Mouse (Mus musculus) hindbrain, postnatal 0 days (tissue): ENCODE measurements around the gene E4f1. TPM values are rescaled to one million over a fixed set of nuclear protein-coding genes. Genes with fewer than 3 reads are reported as not detected.
"Not testable (repeated sequence)": the region's sequence is repeated elsewhere in the genome, so short reads cannot be mapped to it uniquely, and the experiment has no call there.

ENCODE experiments used
- ATAC-seq: fragments of 200-750 bp; cut with Nextera tagmentation; 2 replicates; pipeline ENCODE4 v1.8.0; 2017; ENCODE audit warnings: mild to moderate bottlenecking, moderate TSS enrichment, moderate library complexity
- DNase-seq: peaks from one replicate; pipeline ENCODE4 v3.0.0-alpha.2; 2015; ENCODE audit warnings: low spot score
- H3K27ac ChIP-seq: fragments of 300-500 bp; sonication (generic); 2 replicates; pipeline ENCODE4 v1.5.1; 2014; ENCODE audit warnings: mild to moderate bottlenecking
- H3K27me3 ChIP-seq: fragments of 300-500 bp; sonication (generic); 2 replicates; pipeline ENCODE4 v1.6.1; 2014; ENCODE audit warnings: low read length, mixed read lengths; ENCODE audit not compliant: insufficient read depth
- H3K36me3 ChIP-seq: fragments of 300-500 bp; sonication (generic); 2 replicates; pipeline ENCODE4 v1.6.1; 2014; ENCODE audit warnings: low read length, mixed read lengths; ENCODE audit not compliant: insufficient read depth
- H3K4me1 ChIP-seq: fragments of 300-500 bp; sonication (generic); 2 replicates; pipeline ENCODE4 v1.6.1; 2014; ENCODE audit warnings: antibody characterized with exemption, low read length, mixed read lengths; ENCODE audit not compliant: insufficient read depth
- H3K4me2 ChIP-seq: fragments of 300-500 bp; sonication (generic); 2 replicates; pipeline ENCODE4 v1.6.1; 2014; ENCODE audit warnings: low read depth, mild to moderate bottlenecking, low read length, moderate library complexity, mixed read lengths
- H3K4me3 ChIP-seq: fragments of 300-500 bp; sonication (generic); 2 replicates; pipeline ENCODE4 v1.5.1; 2014; ENCODE audit warnings: low read length
- H3K9ac ChIP-seq: fragments of 300-500 bp; sonication (generic); replicated peaks from 2 replicates; pipeline ENCODE4 v1.6.1; 2014; ENCODE audit warnings: mild to moderate bottlenecking, low read length, moderate library complexity, mixed read lengths
- H3K9me3 ChIP-seq: fragments of 300-500 bp; sonication (generic); 2 replicates; pipeline ENCODE4 v1.6.1; 2016; ENCODE audit warnings: low read length, mixed read lengths
- CTCF ChIP-seq: IDR thresholded peaks from 2 replicates; pipeline ENCODE4 v1.5.1; 2016; ENCODE audit warnings: antibody characterized with exemption, control low read depth, low read depth
- WGBS: fragments of 180-500 bp; shearing (Covaris S2); extraction: QIAGEN DNeasy Blood & Tissue Kit; methylation state at CpG from one replicate; pipeline ENCODE4 v1.1.7; 2014; 5-methylcytosine and 5-hydroxymethylcytosine counted together
- polyA plus RNA-seq: library from polyadenylated mRNA; unstranded; fragments of >200 nt; fragmentation: Nextera tagmentation; extraction: Ambion mirVana; gene quantifications from 2 replicates; pipeline ENCODE4 v1.2.1, GENCODE M21; 2015
- total RNA-seq: library from RNA; depleted of rRNA; stranded (reverse); fragments of >200 nt; gene quantifications from 2 replicates; pipeline ENCODE4 v1.2.3, GENCODE M21; 2014

The E4f1 gene
- total and polyA plus RNA-seq, 2 experiments from 2014 or later, result 28.0 to 32.4 TPM

DNA sequence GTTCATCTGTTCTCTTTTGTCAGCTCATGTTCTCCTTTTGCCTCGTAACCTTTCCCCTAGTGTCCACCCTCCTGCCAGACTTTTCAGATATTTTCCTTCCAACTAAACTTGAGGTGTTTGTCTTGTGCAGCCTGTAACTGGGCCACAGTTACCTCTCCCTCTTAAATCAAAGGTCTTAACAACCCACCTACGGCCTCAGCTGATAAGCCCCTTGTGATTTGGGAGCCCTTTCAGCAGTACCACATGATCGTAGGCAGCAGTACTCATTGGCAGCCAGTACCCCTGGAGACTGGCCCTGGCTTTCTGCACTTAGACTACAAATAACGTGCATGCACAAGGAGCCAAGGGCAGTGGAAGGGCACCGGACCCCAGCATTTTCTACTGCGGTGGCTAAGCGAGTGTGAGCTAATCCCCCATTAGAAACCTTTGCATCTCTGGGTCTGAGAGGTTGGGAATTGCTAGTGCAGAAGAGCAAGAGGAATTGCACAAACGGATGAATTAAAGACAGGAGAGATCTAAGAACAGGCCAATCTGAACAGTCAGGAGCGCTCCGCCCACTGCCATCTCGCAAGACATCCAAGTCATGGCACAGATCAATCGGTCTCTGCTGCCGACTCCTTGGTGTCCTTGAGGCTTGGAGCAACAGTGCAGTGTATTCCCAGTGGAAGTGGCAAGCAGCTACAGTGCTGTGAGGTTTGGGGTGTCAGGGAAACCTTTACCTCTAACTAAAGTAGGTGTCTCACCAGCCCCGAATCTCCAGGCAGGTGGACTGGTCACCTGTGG, 40.7 kb downstream of the E4f1 start:
- 74% methylated on average over 14 of the region's 14 CpGs for WGBS
- no peak overlapping the region for H3K4me3 ChIP-seq
- H3K9me3 ChIP-seq, result no peaks in the 10 kb centered on the region
- no peaks in the 10 kb centered on the region for H3K4me1 ChIP-seq
- H3K27me3 ChIP-seq, result no peaks in the 10 kb centered on the region
- no peak overlapping the region for H3K4me2 ChIP-seq
- H3K27ac ChIP-seq, result peak overlapping the region; percentile 45; the same call in 1 of the 2 replicates
- ATAC-seq (no peak), DNase-seq (peak; percentile 32)
- H3K9ac ChIP-seq, result no peak overlapping the region
- peaks cover 5% of the 10 kb centered on the region; the same call in 1 of the 2 replicates for H3K36me3 ChIP-seq
- TF ChIP-seq CTCF, result no peak

- H3K4me2 ChIP-seq, result peak overlapping the region; percentile 71
- DNase-seq (no peak), ATAC-seq (no peak)
- TF ChIP-seq CTCF, result no peak
- peaks cover 20% of the 10 kb centered on the region for H3K36me3 ChIP-seq
- 2% methylated on average over 8 of the region's 8 CpGs for WGBS
- peak overlapping the region; percentile 80; the same call in 1 of the 2 replicates for H3K9ac ChIP-seq
- H3K4me3 ChIP-seq, result peak overlapping the region; percentile 71
- H3K4me1 ChIP-seq, result no peaks in the 10 kb centered on the region
- peak overlapping the region; percentile 96; the same call in 1 of the 2 replicates for H3K27ac ChIP-seq
- no peaks in the 10 kb centered on the region for H3K9me3 ChIP-seq
- no peaks in the 10 kb centered on the region for H3K27me3 ChIP-seq
Measured at GRCm38 (mm10) chr17:24427170-24427557, 42.9 kb downstream of the E4f1 start.

GRCm38 (mm10) chr17:24426471-24427169, 43.5 kb downstream of the E4f1 start, which contains the start of gene Eci1:
TSS of gene Eci1 (plus strand) at chr17:24426641.
- under 1% methylated on average over 48 of the region's 48 CpGs for WGBS
- H3K4me1 ChIP-seq, result no peaks in the 10 kb centered on the region
- no peaks in the 10 kb centered on the region for H3K9me3 ChIP-seq
- H3K9ac ChIP-seq, result peak within 1 kb of the TSS; percentile 80
- peaks cover 25% of the 10 kb centered on the region for H3K36me3 ChIP-seq
- DNase-seq (peak; percentile 94), ATAC-seq (peak; percentile 99)
- peak within 1 kb of the TSS; percentile 71 for H3K4me3 ChIP-seq
- peak within 1 kb of the TSS; percentile 96 for H3K27ac ChIP-seq
- H3K4me2 ChIP-seq, result peak within 1 kb of the TSS; percentile 71
- no peaks in the 10 kb centered on the region for H3K27me3 ChIP-seq
- TF ChIP-seq CTCF, result no peak

DNA sequence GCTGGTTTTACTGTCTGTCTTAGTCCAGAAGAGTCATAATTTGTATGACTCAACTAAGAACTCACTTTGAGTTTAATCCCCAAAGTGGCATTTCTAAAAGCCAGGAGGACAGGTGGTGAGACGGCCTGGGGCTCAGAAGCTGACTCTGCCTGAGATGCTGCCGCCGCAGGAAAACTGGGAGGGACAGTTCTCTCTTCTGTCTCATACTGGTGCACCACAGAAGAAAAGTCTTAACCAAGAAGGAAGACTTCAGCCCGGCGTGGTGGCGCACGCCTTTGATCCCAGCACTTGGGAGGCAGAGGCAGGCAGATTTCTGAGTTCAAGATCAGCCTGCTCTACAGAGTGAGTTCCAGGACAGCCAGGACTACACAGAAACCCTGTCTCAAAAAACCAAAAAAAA, 44.2 kb downstream of the E4f1 start:
- TF ChIP-seq CTCF, result no peak
- 86% methylated on average over 7 of the region's 7 CpGs for WGBS
- no peak for DNase-seq
- Histone ChIP-seq H3K4me2 (peak overlapping the region; percentile 71; the same call in 1 of the 2 replicates), H3K27me3 (no peaks in the 10 kb centered on the region), H3K4me1 (no peaks in the 10 kb centered on the region), H3K9ac (no peak overlapping the region; the same call in 1 of the 2 replicates), H3K36me3 (peaks cover 32% of the 10 kb centered on the region), H3K27ac (peak overlapping the region; percentile 96; the same call in 1 of the 2 replicates), H3K4me3 (no peak overlapping the region), H3K9me3 (no peaks in the 10 kb centered on the region)
- no peak for ATAC-seq

DNA sequence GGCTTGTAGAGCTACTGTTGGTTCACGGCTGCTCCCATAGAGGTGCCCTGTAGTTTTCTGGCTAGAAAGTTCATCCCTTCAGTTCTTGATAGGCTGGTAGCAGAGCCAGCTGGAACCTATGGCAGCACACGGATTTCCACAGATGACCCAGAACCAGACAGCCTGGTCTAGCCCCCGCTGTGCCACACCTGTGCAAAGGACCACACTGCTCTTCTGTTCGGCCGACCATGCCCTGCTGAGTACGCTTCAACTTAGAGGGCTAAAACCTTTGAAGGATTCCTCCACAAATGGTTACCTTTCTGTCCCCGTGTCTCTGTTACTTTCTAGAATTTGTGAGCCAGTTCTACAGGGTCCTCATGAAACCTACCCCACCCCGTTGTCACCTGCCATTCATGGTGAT, 44.8 kb downstream of the E4f1 start:
- H3K27me3 ChIP-seq, DNase-seq, H3K4me3 ChIP-seq, H3K4me2 ChIP-seq, H3K4me1 ChIP-seq, H3K27ac ChIP-seq, H3K9ac ChIP-seq, H3K9me3 ChIP-seq, ATAC-seq: not testable (repeated sequence)
- H3K36me3 ChIP-seq, result peaks cover 38% of the 10 kb centered on the region
- 86% methylated on average over 4 of the region's 8 CpGs for WGBS

DNA sequence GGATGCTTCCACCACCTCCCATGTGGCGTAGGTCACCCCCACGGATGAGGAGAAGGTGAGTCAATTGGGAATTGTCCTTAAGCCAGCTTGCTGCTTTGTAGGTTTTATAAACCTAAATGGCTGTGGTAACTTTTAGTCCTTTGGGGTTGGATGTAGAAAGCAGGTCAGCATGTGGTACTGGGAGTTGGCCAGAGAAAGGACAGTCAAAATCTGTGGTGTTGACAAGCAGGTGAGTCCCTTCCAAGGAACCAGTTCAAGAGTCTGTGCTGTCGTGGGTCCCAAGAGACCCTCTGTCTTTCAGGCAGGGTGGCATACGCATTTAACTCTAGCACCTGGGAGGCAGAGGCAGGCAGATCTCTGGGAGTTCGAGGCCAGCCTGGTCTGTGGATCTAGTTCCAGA, 45.6 kb downstream of the E4f1 start:
- Histone ChIP-seq H3K9me3 (no peaks in the 10 kb centered on the region), H3K27ac (no peak overlapping the region), H3K4me2 (no peak overlapping the region), H3K4me3 (no peak overlapping the region), H3K27me3 (no peaks in the 10 kb centered on the region), H3K9ac (no peak overlapping the region), H3K4me1 (no peaks in the 10 kb centered on the region), H3K36me3 (peaks cover 46% of the 10 kb centered on the region)
- DNase-seq (no peak), ATAC-seq (no peak)
- WGBS, result 92% methylated on average over 5 of the region's 5 CpGs
- no peak for TF ChIP-seq CTCF
